Mouse (Mus musculus): Measurements from ENCODE around the gene Utrn.

Gene Utrn

DNA sequence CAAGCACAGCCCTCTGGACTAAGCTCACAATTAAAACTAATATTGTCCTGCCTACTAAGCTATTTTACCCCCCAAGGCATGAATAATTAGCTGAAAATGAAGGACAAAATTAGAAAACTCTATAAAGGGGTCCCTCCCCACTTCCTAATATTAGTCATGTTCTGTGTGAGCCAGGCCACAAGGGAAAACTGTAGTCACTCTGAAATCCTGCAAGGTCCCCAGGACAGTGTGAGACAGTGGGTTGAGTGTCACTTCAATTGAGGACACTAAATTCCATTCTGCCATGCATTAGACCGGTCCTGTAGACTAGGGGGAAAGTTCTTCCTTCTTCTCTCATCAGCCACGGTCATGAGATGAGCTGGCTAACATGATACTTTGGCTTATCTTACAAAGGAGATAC, 69.7 kb downstream of the Utrn start:
- DNase-seq (ENCODE audit: low spot score in 2 of 2) = no peak

GRCm38 (mm10) chr10:12798248-12798647, 70.9 kb downstream of the Utrn start:
- no peak for DNase-seq (ENCODE audit: low spot score in 2 of 2)

GRCm38 (mm10) chr10:12796510-12796840, 72.7 kb downstream of the Utrn start:
- DNase-seq (ENCODE audit: low spot score in 2 of 2) = no peak

DNA sequence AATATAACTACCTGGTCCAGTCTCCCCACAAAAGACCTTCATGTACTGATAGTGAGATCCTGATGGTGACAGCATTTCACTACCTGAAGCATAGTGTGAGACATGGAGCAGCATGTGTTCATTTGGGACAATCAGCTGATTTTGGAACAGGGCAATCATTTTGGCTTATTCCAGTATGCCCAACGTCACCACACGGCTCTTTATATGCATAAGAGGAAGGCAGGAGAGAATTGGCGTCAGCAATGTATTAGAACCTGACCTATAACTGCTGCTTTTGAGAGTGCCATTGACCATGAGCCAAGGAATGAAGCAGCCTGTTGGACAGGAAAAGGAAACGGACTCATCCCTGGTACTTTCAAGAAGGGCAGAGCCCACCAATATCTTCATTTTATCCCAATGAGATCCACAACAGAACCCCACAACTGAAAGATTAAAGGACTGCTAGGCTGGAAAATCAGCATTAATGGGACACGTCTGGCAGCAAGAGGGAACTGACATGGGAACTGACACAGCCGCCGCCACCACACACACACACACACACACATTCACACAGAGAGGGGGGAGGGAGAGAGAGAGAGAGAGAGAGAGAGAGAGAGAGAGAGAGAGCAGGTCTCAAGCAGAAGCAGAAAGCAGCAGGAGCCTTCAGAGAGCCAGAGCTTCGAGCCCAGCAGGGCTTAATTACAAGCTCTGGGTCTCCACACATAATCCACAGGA, 73.2 kb downstream of the Utrn start:
- DNase-seq (ENCODE audit: low spot score in 2 of 2) = no peak

DNA sequence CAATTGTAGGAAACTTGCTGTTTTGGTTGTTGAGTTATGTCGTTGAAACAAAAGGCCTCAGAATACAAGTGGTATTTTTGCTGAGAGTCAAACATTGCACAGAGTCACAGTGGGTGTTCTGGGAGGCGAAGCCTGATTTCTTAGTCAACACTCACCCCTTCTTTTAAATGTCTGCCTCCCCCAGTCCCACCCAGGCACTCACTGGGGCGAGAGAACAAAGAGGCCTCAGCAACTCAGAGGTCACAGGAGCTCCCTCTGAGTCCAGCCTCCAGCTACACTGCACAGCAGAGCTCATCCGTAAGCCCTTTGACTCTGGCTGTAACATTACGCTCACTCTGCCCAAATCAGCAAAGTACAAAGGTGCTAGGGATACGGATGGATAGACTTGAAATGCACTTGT, 77.1 kb downstream of the Utrn start:
- no peak for DNase-seq (ENCODE audit: low spot score in 2 of 2)

- DNase-seq (ENCODE audit: low spot score in 2 of 2) = no peak
Measured at GRCm38 (mm10) chr10:12790881-12791280, 78.3 kb downstream of the Utrn start.

DNA sequence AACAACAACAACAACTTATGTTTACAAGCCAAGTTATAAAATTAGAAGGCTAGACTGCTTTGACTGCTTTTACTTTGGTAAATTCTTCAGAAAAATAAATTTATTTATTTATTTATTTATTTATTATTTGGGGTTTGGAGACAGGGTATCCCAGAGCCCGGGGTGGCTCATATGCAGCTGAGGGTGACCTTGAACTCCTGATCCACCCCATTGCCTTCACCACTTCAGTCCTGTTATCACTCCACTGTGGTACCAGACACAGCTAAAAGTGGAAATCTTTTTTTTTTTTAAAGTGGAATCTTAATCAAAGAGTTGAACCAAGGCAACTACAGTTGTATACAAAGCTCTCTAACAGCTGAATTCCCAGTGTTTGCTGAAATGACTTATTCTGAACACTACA, 80.6 kb downstream of the Utrn start:
- no peak for DNase-seq (ENCODE audit: low spot score in 2 of 2)

- DNase-seq (ENCODE audit: low spot score in 2 of 2) = no peak
Measured at GRCm38 (mm10) chr10:12787965-12788364, 81.2 kb downstream of the Utrn start.

DNA sequence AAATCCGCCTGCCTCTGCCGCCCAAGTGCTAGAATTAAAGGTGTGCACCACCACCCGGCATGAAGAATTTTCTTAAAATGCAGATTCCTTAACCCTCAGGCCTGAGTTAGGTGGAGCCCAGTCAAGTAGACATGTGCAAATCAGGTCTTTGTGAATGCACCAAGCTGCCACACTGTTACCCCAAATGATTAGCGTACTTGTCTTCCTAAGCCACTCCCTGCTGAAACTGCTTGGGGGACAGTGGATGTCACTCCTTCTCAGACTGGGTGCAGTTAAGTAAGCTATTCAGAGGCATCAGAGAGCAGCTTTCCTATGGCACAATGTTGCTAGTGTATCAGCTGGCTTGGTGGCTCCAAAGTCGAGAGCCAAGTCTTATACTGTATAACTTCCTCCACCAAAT, 83.9 kb downstream of the Utrn start:
- no peak for DNase-seq (ENCODE audit: low spot score in 2 of 2)

DNA sequence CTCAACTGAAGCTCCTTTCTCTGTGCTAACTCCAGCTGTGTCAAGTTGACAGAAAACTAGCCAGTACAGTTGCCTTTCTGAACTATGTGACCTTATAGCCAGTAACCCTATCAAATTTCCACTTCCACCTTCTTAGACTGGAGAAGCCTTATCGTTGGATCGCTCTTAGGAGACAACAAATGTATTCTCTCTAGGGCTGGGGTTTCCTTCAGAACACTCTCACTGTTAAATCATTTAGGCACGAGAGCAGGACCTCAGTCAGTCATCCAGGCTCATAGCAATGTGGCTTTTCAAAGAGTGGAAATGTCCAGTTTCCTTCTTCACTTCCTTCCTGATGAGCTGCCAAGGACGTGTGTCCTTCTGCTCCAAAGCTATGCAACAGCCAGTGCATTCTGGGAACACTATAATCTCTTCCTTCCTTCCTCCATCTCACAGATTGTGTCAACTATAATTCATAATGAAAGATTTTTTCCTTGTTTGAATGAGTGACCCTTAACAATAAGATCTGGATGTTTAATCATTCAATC, 87.7 kb downstream of the Utrn start:
- no peak for DNase-seq (ENCODE audit: low spot score in 2 of 2)

- DNase-seq (ENCODE audit: low spot score in 2 of 2) = no peak
Measured at GRCm38 (mm10) chr10:12773178-12773577, 96.0 kb downstream of the Utrn start.

DNA sequence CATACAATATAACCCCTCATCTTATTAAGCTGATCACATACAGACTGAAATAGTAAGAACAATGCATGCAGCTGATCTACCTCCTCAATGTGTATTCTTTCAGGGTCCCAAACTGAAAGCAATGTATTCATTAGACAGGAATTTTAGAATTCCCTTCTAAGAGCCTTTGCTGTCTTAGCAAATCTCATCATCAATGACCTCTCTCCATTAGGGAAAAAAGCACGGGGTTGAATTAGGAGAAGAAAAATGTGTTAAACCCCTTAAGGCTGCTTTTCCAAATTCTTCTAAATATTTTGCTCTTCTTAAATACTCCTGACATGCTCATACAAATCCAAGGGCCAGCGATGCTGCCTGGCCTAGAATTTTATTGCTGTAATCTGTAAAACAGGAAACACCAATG, 97.7 kb downstream of the Utrn start:
- DNase-seq (ENCODE audit: low spot score in 2 of 2) = no peak

- DNase-seq (ENCODE audit: low spot score in 2 of 2) = no peak
Measured at GRCm38 (mm10) chr10:12762668-12763067, 106.5 kb downstream of the Utrn start.

DNA sequence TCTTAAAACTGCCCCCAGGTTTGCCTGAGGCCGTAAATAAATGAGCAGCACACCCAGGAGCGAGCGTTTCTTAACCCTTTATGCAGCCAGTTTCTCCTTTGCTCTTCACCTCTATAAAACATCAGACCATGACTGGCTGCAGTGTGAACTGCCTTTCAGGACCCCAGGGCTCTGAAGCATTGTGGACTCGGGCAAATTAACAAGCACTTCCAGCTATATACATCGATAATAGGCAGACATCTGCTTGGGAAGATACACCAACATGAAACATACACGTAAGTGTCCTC, 110.5 kb downstream of the Utrn start:
- DNase-seq (ENCODE audit: low spot score in 2 of 2) = no peak

DNA sequence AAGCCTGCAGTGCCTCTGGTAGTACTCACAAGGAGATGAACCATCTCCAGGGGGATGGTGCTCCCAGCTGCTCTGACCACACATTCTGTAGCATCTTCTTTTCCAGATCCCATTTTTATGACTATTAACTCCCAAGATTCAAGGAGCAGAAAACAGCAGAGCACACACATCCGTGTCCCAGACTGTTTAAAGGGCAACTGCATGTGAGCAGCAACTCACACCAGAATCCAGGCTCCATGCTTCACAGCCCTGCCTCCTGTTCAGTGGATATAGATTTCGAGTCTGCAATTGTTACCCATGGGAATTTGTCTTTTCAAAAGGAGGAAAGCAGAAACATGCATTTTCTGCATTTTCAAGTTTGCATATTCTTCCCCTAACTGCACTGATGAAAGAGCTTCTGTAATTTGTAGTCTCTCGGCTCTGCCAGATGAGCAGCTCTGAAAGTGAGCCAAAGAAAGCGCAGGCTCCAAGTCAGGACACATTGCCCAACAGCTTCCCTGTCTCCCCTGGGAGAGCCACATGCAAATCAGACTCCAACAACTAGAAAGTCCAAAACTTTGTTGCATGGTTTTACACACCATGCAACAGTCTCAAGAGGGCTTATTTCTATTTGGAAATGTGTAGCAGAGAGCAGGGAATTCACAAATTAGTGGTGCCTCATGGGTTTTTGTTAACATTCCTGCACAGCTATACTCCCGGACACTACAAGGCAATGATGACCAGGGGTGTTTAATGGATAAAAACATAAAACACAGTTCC, 111.0 kb downstream of the Utrn start:
- no peak for DNase-seq (ENCODE audit: low spot score in 2 of 2)

GRCm38 (mm10) chr10:12756692-12757091, 112.5 kb downstream of the Utrn start:
- peak; percentile 3 to 8 for DNase-seq (ENCODE audit: low spot score in 2 of 2)

- DNase-seq (ENCODE audit: low spot score in 2 of 2) = no peak
Measured at GRCm38 (mm10) chr10:12754911-12755310, 114.3 kb downstream of the Utrn start.

- no peak for DNase-seq (ENCODE audit: low spot score in 2 of 2)
Measured at GRCm38 (mm10) chr10:12754166-12754565, 115.0 kb downstream of the Utrn start.

- DNase-seq (ENCODE audit: low spot score in 2 of 2) = no peak
Measured at GRCm38 (mm10) chr10:12743717-12744116, 125.4 kb downstream of the Utrn start.

DNA sequence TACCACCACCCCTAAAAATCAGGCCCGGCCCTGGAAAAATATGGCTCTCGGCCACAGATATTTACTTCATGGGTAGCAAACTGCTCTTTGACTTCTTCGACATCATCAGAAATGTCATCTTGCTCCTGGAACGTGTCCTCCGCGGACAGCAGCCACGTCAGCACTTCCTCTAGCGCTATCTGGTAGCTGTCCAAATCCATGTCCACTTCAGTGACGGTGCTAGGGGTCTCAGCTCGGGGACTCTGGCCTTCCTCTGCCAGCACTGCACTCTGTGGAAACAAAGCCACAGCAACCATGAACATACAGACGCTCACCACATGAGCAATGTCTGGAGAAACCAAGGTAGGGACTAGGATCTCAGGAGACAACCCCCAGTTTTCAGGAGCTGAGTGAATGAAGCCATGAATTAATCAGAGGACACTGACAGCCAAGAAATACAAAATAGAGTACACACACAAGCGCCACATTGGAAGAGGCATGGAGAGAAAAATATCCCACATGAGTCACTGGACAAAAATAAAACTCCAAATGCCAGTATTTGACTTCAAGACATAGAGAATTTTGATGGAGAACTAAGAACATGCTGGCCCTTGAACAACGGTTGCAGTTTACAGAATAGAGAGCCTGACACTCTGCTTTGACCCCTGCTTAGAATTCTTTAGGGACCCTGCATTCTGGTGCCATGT, 129.7 kb downstream of the Utrn start:
- DNase-seq (ENCODE audit: low spot score in 2 of 2) = no peak

DNA sequence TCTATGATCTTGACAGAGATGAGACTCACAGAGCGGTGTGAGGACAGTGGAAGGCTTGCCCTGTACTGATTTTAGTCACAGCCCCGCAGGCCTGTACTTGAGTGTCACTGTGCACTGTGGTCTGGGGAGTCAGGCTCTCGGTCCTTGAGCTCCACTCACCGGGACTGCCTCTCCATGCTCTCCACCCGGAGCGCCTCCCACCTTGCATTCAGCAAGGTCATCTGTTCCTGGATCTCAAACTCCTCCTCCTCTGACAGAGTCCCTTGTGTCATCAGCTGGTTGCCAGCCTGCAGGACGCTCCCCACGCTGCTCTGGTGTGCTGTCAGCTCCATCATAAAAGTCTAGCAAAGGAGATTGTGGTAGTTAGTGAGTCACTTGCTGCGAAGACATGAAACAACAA, 131.2 kb downstream of the Utrn start:
- no peak for DNase-seq (ENCODE audit: low spot score in 2 of 2)

DNA sequence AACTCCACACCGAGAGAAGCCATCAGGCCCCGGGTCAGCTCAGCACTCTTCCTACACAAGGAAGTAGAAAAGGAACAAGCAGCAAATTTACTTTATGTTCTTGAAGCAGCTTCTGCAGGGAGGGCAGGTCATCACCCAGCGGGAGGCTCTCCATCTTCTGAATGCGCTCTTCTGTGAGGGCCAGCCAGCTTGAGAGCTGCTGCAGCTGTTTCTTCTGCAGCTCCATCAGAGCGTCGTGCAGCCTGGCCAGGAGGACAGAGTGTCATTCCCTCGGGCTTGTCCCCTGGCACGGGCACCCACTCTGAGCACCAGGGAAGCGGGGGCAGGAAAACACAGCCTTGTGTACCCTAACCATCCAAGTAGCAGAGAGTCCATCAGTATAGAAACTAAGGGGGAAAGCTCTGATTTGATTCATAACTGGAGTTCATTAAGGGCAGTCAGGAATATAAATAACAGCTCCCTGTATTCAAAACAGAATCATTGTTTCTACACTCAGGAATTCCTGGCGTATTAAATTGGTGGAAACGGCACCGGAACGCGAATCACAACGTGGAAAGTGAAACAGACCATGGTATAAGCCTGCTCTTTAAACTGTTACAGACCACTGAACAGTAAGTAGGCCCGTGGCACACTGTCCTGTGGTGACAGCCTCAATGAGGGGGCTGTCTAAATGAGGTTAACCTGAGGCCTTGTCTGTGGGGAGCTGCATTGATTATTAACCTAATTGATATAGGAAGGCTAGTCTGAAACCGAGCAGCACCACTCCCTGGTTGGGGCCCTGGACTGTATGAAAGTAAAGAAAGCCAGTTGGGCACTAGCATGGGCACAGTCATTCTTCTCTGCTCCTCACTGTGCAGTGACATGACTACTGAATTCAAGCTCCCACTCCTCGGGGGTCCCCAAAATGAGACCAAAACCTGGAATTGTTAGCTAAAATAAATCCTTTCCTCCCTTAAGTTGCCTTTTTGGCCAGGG, 132.0 kb downstream of the Utrn start:
- no peak for DNase-seq (ENCODE audit: low spot score in 2 of 2)
